Mouse (Mus musculus) myocyte (in vitro differentiated cells): ENCODE results near the gene Adipoq. TPM values are rescaled to one million over a fixed set of nuclear protein-coding genes. Genes with fewer than 3 reads are reported as not detected.
"Not testable (repeated sequence)": the region's sequence is repeated elsewhere in the genome, so short reads cannot be mapped to it uniquely, and the experiment has no call there.

Experiments
- H3K27me3 ChIP-seq: one replicate; pipeline ENCODE4 v1.6.1; 2011; ENCODE audit not compliant: control insufficient read depth, insufficient read depth, insufficient read length
- H3K36me3 ChIP-seq: one replicate; pipeline ENCODE4 v1.6.1; 2011; ENCODE audit not compliant: control insufficient read depth, insufficient read depth
- H3K4me2 ChIP-seq: one replicate; pipeline ENCODE4 v1.6.1; 2011; ENCODE audit warnings: low read depth, control low read depth
- H3K4me3 ChIP-seq: one replicate; pipeline ENCODE4 v1.5.1; 2011; ENCODE audit warnings: mild to moderate bottlenecking, control low read depth, moderate library complexity
- H3K79me2 ChIP-seq: one replicate; pipeline ENCODE4 v1.6.1; 2011; ENCODE audit not compliant: control insufficient read depth, insufficient read depth
- H3ac ChIP-seq: one replicate; pipeline ENCODE4 v1.6.1; 2011; ENCODE audit not compliant: control insufficient read depth, insufficient read length
- CEBPB ChIP-seq: IDR thresholded peaks from 2 replicates; pipeline ENCODE4 v1.6.1; 2011; ENCODE audit warnings: mild to moderate bottlenecking, moderate library complexity; ENCODE audit not compliant: poor library complexity, insufficient read depth, severe bottlenecking
- E2F4 ChIP-seq: IDR thresholded peaks from one replicate; pipeline ENCODE4 v1.6.1; 2011; ENCODE audit warnings: mild to moderate bottlenecking, control low read depth, moderate library complexity; ENCODE audit not compliant: insufficient read depth
- MAX ChIP-seq: IDR thresholded peaks from one replicate; pipeline ENCODE4 v1.6.1; 2011; ENCODE audit warnings: low read depth, mild to moderate bottlenecking, control low read depth
- MYOD1 ChIP-seq, 3 experiments: IDR thresholded peaks; one replicate each; pipeline ENCODE4 v1.6.1; 2011; ENCODE audit warnings: control low read depth in 2 of 3, low read depth in 2 of 3, mild to moderate bottlenecking in 2 of 3, moderate library complexity in 1 of 3; ENCODE audit not compliant: insufficient read length in 2 of 3, control insufficient read depth in 1 of 3
- MYOG ChIP-seq, 3 experiments: IDR thresholded peaks; one replicate each; pipeline ENCODE4 v1.6.1; 2011; ENCODE audit warnings: control low read depth in 2 of 3, low read depth in 2 of 3, mild to moderate bottlenecking in 2 of 3; ENCODE audit not compliant: insufficient read length in 2 of 3, control insufficient read depth in 1 of 3, insufficient read depth in 1 of 3
- POLR2A ChIP-seq: IDR thresholded peaks from one replicate; pipeline ENCODE4 v1.6.1; 2011; ENCODE audit warnings: low read depth, mild to moderate bottlenecking, control low read depth, moderate library complexity; ENCODE audit not compliant: insufficient read length
- POLR2AphosphoS2 ChIP-seq: IDR thresholded peaks from one replicate; pipeline ENCODE4 v1.6.1; 2011; ENCODE audit warnings: low read depth, control low read depth; ENCODE audit not compliant: insufficient read length
- REST ChIP-seq: IDR thresholded peaks from one replicate; pipeline ENCODE4 v1.6.1; 2011; ENCODE audit warnings: mild to moderate bottlenecking, control low read depth, moderate library complexity; ENCODE audit not compliant: insufficient read depth, insufficient read length
- SRF ChIP-seq: IDR thresholded peaks from one replicate; pipeline ENCODE4 v1.6.1; 2011; ENCODE audit warnings: low read depth; ENCODE audit not compliant: control insufficient read depth, insufficient read length
- TCF12 ChIP-seq: IDR thresholded peaks from one replicate; pipeline ENCODE4 v1.6.1; 2011; ENCODE audit warnings: mild to moderate bottlenecking, control low read depth; ENCODE audit not compliant: poor library complexity, insufficient read depth, severe bottlenecking
- TCF3 ChIP-seq: IDR thresholded peaks from one replicate; pipeline ENCODE4 v1.6.1; 2011; ENCODE audit warnings: low read depth, control low read depth; ENCODE audit not compliant: insufficient read length
- USF1 ChIP-seq: IDR thresholded peaks from one replicate; pipeline ENCODE4 v1.6.1; 2011; ENCODE audit warnings: low read depth, mild to moderate bottlenecking, control low read depth, moderate library complexity
- polyA plus RNA-seq: library from polyadenylated mRNA; unstranded; fragments of >200 nt; fragmentation: generic; extraction: Trizol; gene quantifications from one replicate; pipeline ENCODE4 v1.2.1, GENCODE M21; 2012; ENCODE audit warnings: missing spikeins

Adipoq gene
- polyA plus RNA-seq, 1 experiment: not detected

DNA sequence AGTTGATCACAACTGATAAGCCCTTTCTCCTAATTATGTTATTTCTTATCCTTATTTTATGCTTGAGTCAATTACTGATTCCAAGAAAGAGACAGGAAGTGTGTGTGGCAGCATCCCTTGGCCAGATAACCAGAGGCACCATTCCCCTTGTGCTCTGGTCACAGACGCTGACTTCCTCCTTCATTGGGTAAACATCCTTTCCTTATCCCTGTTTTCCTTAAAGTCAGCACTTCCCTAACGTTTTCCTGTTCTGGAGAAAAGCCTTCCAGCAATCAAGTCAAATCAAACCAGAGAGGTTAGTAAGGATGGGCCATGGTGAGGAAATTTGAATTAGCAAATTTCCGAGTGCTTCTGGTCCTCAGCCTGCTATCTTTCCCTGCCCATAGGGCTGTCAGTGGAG lies 29.6 kb downstream of the Adipoq start:
- Histone ChIP-seq H3ac (no peak overlapping the region), H3K4me3 (no peak overlapping the region), H3K4me2 (no peak overlapping the region), H3K27me3 (peaks cover 6% of the 10 kb centered on the region), H3K79me2 (no peaks in the 10 kb centered on the region), H3K36me3 (no peaks in the 10 kb centered on the region)
- TF ChIP-seq MYOD1 (IDR thresholded peaks at IDR 0.05; ENCODE audit: control insufficient read depth in 1 of 3, insufficient read length in 2 of 3, low read depth in 2 of 3) (no peak), TCF3 (no peak), USF1 (no peak), POLR2AphosphoS2 (no peak), CEBPB (no peak), E2F4 (no peak), POLR2A (no peak), MAX (no peak), TCF12 (no peak)

DNA sequence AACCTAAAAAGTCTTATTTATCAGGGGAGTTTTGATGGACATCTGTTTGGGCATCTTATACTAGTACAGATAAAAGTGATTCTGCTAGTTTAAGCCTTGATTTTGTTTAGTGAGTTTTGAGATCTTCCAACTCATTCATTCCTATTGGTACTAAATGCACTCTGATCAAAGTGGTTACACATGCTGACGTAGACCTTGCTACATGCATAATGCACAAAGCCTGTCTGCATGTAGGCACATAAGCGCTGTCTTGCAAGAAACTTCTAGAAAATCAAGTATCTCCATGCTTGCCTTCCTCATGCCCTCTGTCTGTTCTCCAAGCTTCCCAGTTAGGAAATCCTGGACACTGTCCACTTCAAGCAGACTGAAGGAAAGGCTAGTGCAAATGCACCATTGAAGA lies 31.5 kb downstream of the Adipoq start:
- no peak overlapping the region for H3K4me3 ChIP-seq
- H3K36me3 ChIP-seq: no peaks in the 10 kb centered on the region
- TF ChIP-seq POLR2AphosphoS2 (no peak), CEBPB (no peak)
- H3K4me2 ChIP-seq: no peak overlapping the region
- peaks cover 11% of the 10 kb centered on the region for H3K27me3 ChIP-seq
- H3K79me2 ChIP-seq: no peaks in the 10 kb centered on the region
- H3ac ChIP-seq: no peak overlapping the region

DNA sequence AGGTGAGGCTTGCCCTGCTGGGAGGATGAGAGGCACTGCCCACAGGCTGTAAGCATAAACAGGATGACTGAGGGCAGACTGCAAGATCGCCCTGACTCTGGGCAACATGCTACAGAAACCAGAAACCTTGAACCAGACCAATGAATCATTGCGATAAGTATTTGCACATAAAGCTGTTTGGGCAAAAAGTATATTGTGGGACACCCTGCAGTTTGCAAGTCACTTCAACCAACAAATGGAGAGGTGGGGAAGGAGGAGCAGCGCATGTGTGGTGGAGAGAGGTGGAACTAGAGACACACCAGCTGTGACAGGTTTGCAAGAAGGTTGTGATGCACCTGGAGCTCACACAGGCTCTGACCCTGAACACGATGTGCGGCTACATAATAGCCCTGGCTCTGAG lies 32.5 kb downstream of the Adipoq start:
- H3K79me2 ChIP-seq: no peaks in the 10 kb centered on the region
- H3K4me3 ChIP-seq: no peak overlapping the region
- no peak overlapping the region for H3K4me2 ChIP-seq
- no peaks in the 10 kb centered on the region for H3K36me3 ChIP-seq
- no peak for TF ChIP-seq SRF
- H3ac ChIP-seq: no peak overlapping the region
- H3K27me3 ChIP-seq: peaks cover 11% of the 10 kb centered on the region

DNA sequence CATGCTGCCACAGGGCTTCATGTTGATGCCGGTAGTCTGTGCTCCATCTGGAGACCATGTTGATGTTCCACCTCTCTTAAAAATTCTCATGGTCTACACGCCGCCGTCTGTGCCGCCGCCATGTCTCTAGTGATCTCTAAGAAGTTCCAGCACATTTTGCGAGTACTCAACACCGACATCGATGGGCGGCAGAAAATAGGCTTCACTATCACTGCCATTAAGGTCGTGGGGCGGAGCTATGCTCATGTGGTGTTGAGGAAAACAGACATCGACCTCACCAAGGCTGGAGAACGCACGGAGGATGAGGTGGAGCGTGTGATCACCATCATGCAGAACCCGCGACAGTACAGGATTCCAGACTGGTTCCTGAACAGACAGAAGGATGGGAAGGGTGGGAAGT lies 33.1 kb downstream of the Adipoq start:
- not testable (repeated sequence) for H3K79me2 ChIP-seq, H3K4me3 ChIP-seq, H3K36me3 ChIP-seq, H3K4me2 ChIP-seq, H3ac ChIP-seq
- peaks cover 11% of the 10 kb centered on the region for H3K27me3 ChIP-seq

DNA sequence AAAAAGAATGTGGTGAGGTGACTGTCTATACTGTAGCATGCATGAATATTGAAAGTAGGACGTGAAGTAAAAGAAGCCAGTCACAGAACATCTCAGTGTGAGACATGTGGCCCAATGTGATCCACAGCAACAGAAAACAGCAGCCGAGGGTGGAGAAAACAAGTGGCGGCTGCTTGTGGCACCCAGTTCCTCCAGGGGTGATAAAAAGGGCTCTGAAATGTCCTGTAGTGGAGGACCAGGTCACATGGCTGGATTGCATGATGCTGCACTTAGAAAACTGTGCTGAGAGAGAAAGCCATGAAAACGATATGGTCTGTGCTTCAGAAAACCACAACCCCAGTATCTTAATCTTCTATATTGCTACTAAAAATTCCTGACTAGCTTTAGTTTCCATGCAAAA lies 34.7 kb downstream of the Adipoq start:
- Histone ChIP-seq H3K4me2 (no peak overlapping the region), H3K36me3 (no peaks in the 10 kb centered on the region), H3K4me3 (no peak overlapping the region), H3ac (no peak overlapping the region), H3K79me2 (no peaks in the 10 kb centered on the region), H3K27me3 (peaks cover 11% of the 10 kb centered on the region)
- TF ChIP-seq E2F4: no peak
- no peak for TF ChIP-seq TCF3
- TF ChIP-seq CEBPB: no peak
- no peak for TF ChIP-seq POLR2AphosphoS2
- no peak for TF ChIP-seq USF1
- TF ChIP-seq SRF: no peak
- TF ChIP-seq MAX: no peak
- no peak for TF ChIP-seq REST
- no peak for TF ChIP-seq MYOG (IDR thresholded peaks at IDR 0.05; ENCODE audit: control insufficient read depth in 1 of 3, insufficient read depth in 1 of 3, insufficient read length in 2 of 3, low read depth in 2 of 3)
- no peak for TF ChIP-seq POLR2A
- TF ChIP-seq MYOD1 (IDR thresholded peaks at IDR 0.05; ENCODE audit: control insufficient read depth in 1 of 3, insufficient read length in 2 of 3, low read depth in 2 of 3): no peak
- TF ChIP-seq TCF12: no peak

DNA sequence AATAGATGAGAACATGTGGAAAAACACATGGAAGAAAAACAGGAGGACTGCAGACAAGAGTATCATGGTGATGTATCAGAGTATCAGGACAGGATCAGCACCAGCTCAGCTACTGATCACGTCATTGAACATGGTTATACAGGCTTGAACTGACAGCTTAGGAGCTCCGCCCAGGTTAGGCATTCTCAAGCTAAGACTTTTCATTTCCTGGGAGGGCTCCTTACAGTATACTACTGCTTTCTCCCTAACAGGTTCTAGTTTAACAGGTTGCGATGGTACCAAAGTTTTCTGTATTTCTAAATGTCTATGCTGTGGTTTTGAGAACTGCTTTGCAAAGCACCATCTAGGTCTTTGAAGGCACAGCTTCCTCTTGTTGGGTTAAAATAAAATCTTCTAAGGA lies 35.2 kb downstream of the Adipoq start:
- Histone ChIP-seq H3K79me2 (no peaks in the 10 kb centered on the region), H3K4me3 (no peak overlapping the region), H3ac (no peak overlapping the region), H3K4me2 (no peak overlapping the region), H3K36me3 (no peaks in the 10 kb centered on the region), H3K27me3 (peaks cover 11% of the 10 kb centered on the region)
- TF ChIP-seq E2F4: no peak
- no peak for TF ChIP-seq MAX
- no peak for TF ChIP-seq POLR2A
- no peak for TF ChIP-seq REST
- TF ChIP-seq TCF3: no peak
- TF ChIP-seq USF1: no peak
